Mouse (Mus musculus) CH12.LX (cell line): Measurements from ENCODE around the gene 6030468B19Rik. TPM values are rescaled to one million over a fixed set of nuclear protein-coding genes. Genes with fewer than 3 reads are reported as not detected.

Experiments used
- DNase-seq: peaks from one replicate; pipeline ENCODE4 v3.0.0-alpha.2; 2013; ENCODE audit errors: extremely low read depth
- H3K27ac ChIP-seq: 2 replicates; pipeline ENCODE4 v1.5.1; 2012; ENCODE audit warnings: low read depth, mild to moderate bottlenecking, control low read depth, moderate library complexity; ENCODE audit not compliant: insufficient read depth
- H3K27me3 ChIP-seq: replicated peaks from 2 replicates; pipeline ENCODE3; 2012; ENCODE audit warnings: inconsistent platforms
- H3K36me3 ChIP-seq, 2 experiments: replicated peaks in 1 of 2; 2 replicates each; pipeline versions ENCODE3 to v1.6.1; 2012; ENCODE audit warnings: inconsistent platforms in 1 of 2, low read length in 1 of 2, mild to moderate bottlenecking in 1 of 2, mixed read lengths in 1 of 2, moderate library complexity in 1 of 2; ENCODE audit not compliant: control insufficient read depth in 1 of 2, insufficient read depth in 1 of 2
- H3K4me1 ChIP-seq, 2 experiments: 2 replicates each; pipeline ENCODE4 v1.6.1; 2012; ENCODE audit warnings: inconsistent platforms in 1 of 2, moderate library complexity in 1 of 2; ENCODE audit not compliant: insufficient read depth in 2 of 2, control insufficient read depth in 1 of 2
- H3K4me2 ChIP-seq: 2 replicates; pipeline ENCODE4 v1.6.1; 2012; ENCODE audit warnings: low read depth, mild to moderate bottlenecking, control low read depth; ENCODE audit not compliant: poor library complexity, insufficient read depth, severe bottlenecking
- H3K4me3 ChIP-seq, 3 experiments: fragments of 150-350 bp in 1 of 3; sonication (generic) in 1 of 3; replicated peaks in 1 of 3; 2 replicates each; pipeline versions ENCODE3 to v1.5.1; 2011 to 2012; ENCODE audit warnings: low read depth in 2 of 3, low read length in 2 of 3, mild to moderate bottlenecking in 2 of 3, moderate library complexity in 2 of 3, control low read depth in 1 of 3, improper control_type of control experiment in 1 of 3, inconsistent platforms in 1 of 3, mixed read lengths in 1 of 3; ENCODE audit not compliant: poor library complexity in 1 of 3
- H3K79me2 ChIP-seq: replicated peaks from 2 replicates; pipeline ENCODE4 v1.6.1; 2012; ENCODE audit warnings: mild to moderate bottlenecking, moderate library complexity; ENCODE audit not compliant: control insufficient read depth, poor library complexity, insufficient read depth, severe bottlenecking; ENCODE audit errors: extremely low read depth
- H3K9ac ChIP-seq: 2 replicates; pipeline ENCODE4 v1.6.1; 2012; ENCODE audit warnings: low read depth, mild to moderate bottlenecking, control low read depth, moderate library complexity; ENCODE audit not compliant: insufficient read depth
- H3K9me3 ChIP-seq: replicated peaks from 2 replicates; pipeline ENCODE3; 2012; ENCODE audit warnings: low read length, inconsistent platforms, mixed read lengths
- BHLHE40 ChIP-seq: IDR thresholded peaks from 2 replicates; pipeline ENCODE4 v1.6.1; 2011; ENCODE audit warnings: mild to moderate bottlenecking, low read depth, low read length, improper control_type of control experiment
- CHD1 ChIP-seq: IDR thresholded peaks from 2 replicates; pipeline ENCODE4 v1.6.1; 2012; ENCODE audit warnings: low read depth, low read length, improper control_type of control experiment, inconsistent platforms
- CHD2 ChIP-seq: IDR thresholded peaks from 2 replicates; pipeline ENCODE4 v1.6.1; 2011; ENCODE audit warnings: low read length, improper control_type of control experiment
- CTCF ChIP-seq, 2 experiments: IDR thresholded peaks in 1 of 2; conservative IDR thresholded peaks in 1 of 2; 2 replicates each; pipeline ENCODE4 v1.5.1; 2011 to 2012; ENCODE audit warnings: low read depth in 2 of 2, low read length in 2 of 2, improper control_type of control experiment in 1 of 2, inconsistent platforms in 1 of 2, mild to moderate bottlenecking in 1 of 2, moderate library complexity in 1 of 2
- E2F4 ChIP-seq: IDR thresholded peaks from 2 replicates; pipeline ENCODE4 v1.6.1; 2011; ENCODE audit warnings: low read depth, low read length, improper control_type of control experiment; ENCODE audit not compliant: insufficient replicate concordance
- ELF1 ChIP-seq: IDR thresholded peaks from 2 replicates; pipeline ENCODE4 v1.6.1; 2014; ENCODE audit warnings: low read depth, mild to moderate bottlenecking, inconsistent platforms, low read length, improper control_type of control experiment
- EP300 ChIP-seq: IDR thresholded peaks from 2 replicates; pipeline ENCODE4 v1.6.1; 2011; ENCODE audit warnings: low read length, improper control_type of control experiment
- ETS1 ChIP-seq: conservative IDR thresholded peaks from 2 replicates; pipeline ENCODE4 v1.6.1; 2012; ENCODE audit warnings: low read depth, mild to moderate bottlenecking, inconsistent platforms, low read length, improper control_type of control experiment, moderate library complexity
- GABPA ChIP-seq: IDR thresholded peaks from 2 replicates; pipeline ENCODE4 v1.6.1; 2012; ENCODE audit warnings: low read depth, low read length, improper control_type of control experiment, inconsistent platforms; ENCODE audit not compliant: insufficient replicate concordance
- HCFC1 ChIP-seq: IDR thresholded peaks from 2 replicates; pipeline ENCODE4 v1.6.1; 2012; ENCODE audit warnings: low read depth, mild to moderate bottlenecking, inconsistent platforms, low read length, improper control_type of control experiment
- IRF4 ChIP-seq: IDR thresholded peaks from 2 replicates; pipeline ENCODE4 v1.6.1; 2014; ENCODE audit warnings: low read depth, mild to moderate bottlenecking, inconsistent platforms, low read length, improper control_type of control experiment
- JUN ChIP-seq: IDR thresholded peaks from 2 replicates; pipeline ENCODE4 v1.6.1; 2011; ENCODE audit warnings: low read depth, mild to moderate bottlenecking, low read length, improper control_type of control experiment, moderate library complexity; ENCODE audit not compliant: insufficient read depth
- JUND ChIP-seq: conservative IDR thresholded peaks from 2 replicates; pipeline ENCODE4 v1.6.1; 2011; ENCODE audit warnings: low read depth, low read length, improper control_type of control experiment
- KAT2A ChIP-seq: IDR thresholded peaks from 2 replicates; pipeline ENCODE4 v1.6.1; 2012; ENCODE audit warnings: low read length, improper control_type of control experiment, inconsistent platforms; ENCODE audit not compliant: insufficient replicate concordance
- MAFK ChIP-seq: IDR thresholded peaks from 2 replicates; pipeline ENCODE4 v1.6.1; 2011; ENCODE audit warnings: low read length, improper control_type of control experiment; ENCODE audit not compliant: insufficient replicate concordance
- MAX ChIP-seq: IDR thresholded peaks from 2 replicates; pipeline ENCODE4 v1.6.1; 2011; ENCODE audit warnings: low read length, improper control_type of control experiment
- MAZ ChIP-seq: IDR thresholded peaks from 2 replicates; pipeline ENCODE4 v1.6.1; 2012; ENCODE audit warnings: low read depth, mild to moderate bottlenecking, inconsistent platforms, low read length, improper control_type of control experiment, moderate library complexity
- MEF2A ChIP-seq: IDR thresholded peaks from 2 replicates; pipeline ENCODE4 v1.6.1; 2014; ENCODE audit warnings: low read depth, mild to moderate bottlenecking, inconsistent platforms, low read length, improper control_type of control experiment, borderline replicate concordance
- MXI1 ChIP-seq: IDR thresholded peaks from 2 replicates; pipeline ENCODE4 v1.6.1; 2011; ENCODE audit warnings: mild to moderate bottlenecking, low read depth, low read length, improper control_type of control experiment
- MYC ChIP-seq: IDR thresholded peaks from 2 replicates; pipeline ENCODE4 v1.6.1; 2011; ENCODE audit warnings: low read depth, mild to moderate bottlenecking, improper control_type of control experiment, low read length
- NELFE ChIP-seq: IDR thresholded peaks from 2 replicates; pipeline ENCODE4 v1.6.1; 2011; ENCODE audit warnings: low read depth, low read length, improper control_type of control experiment
- NRF1 ChIP-seq: IDR thresholded peaks from 2 replicates; pipeline ENCODE4 v1.6.1; 2014; ENCODE audit warnings: low read depth, mild to moderate bottlenecking, inconsistent platforms, low read length, improper control_type of control experiment, moderate library complexity
- PAX5 ChIP-seq: IDR thresholded peaks from 2 replicates; pipeline ENCODE4 v1.6.1; 2012; ENCODE audit warnings: low read length, inconsistent platforms, mixed read lengths
- POLR2A ChIP-seq: IDR thresholded peaks from 2 replicates; pipeline ENCODE4 v1.6.1; 2011; ENCODE audit warnings: low read depth, mild to moderate bottlenecking, improper control_type of control experiment, low read length
- POLR2AphosphoS2 ChIP-seq: IDR thresholded peaks from 2 replicates; pipeline ENCODE4 v1.6.1; 2011; ENCODE audit warnings: low read depth, low read length, improper control_type of control experiment
- RAD21 ChIP-seq: IDR thresholded peaks from 2 replicates; pipeline ENCODE4 v1.6.1; 2011; ENCODE audit warnings: low read depth, mild to moderate bottlenecking, low read length, improper control_type of control experiment, moderate library complexity
- RCOR1 ChIP-seq: conservative IDR thresholded peaks from 2 replicates; pipeline ENCODE4 v1.6.1; 2012; ENCODE audit warnings: low read depth, mild to moderate bottlenecking, inconsistent platforms, low read length, improper control_type of control experiment
- SIN3A ChIP-seq: IDR thresholded peaks from 2 replicates; pipeline ENCODE4 v1.6.1; 2012; ENCODE audit warnings: low read length, improper control_type of control experiment, inconsistent platforms
- SMC3 ChIP-seq: IDR thresholded peaks from 2 replicates; pipeline ENCODE4 v1.6.1; 2011; ENCODE audit warnings: low read depth, low read length, improper control_type of control experiment
- TBP ChIP-seq: conservative IDR thresholded peaks from 2 replicates; pipeline ENCODE4 v1.6.1; 2011; ENCODE audit warnings: low read depth, low read length, improper control_type of control experiment
- TCF12 ChIP-seq: IDR thresholded peaks from 2 replicates; pipeline ENCODE4 v1.6.1; 2014; ENCODE audit warnings: low read depth, mild to moderate bottlenecking, inconsistent platforms, low read length, improper control_type of control experiment
- UBTF ChIP-seq: IDR thresholded peaks from 2 replicates; pipeline ENCODE4 v1.6.1; 2012; ENCODE audit warnings: low read depth, mild to moderate bottlenecking, inconsistent platforms, low read length, improper control_type of control experiment, moderate library complexity
- USF1 ChIP-seq: IDR thresholded peaks from 2 replicates; pipeline ENCODE4 v1.6.1; 2014; ENCODE audit warnings: low read depth, mild to moderate bottlenecking, inconsistent platforms, low read length, improper control_type of control experiment
- USF2 ChIP-seq: conservative IDR thresholded peaks from 2 replicates; pipeline ENCODE4 v1.6.1; 2011; ENCODE audit warnings: low read depth, low read length, improper control_type of control experiment
- ZC3H11A ChIP-seq: IDR thresholded peaks from 2 replicates; pipeline ENCODE4 v1.6.1; 2012; ENCODE audit warnings: low read depth, mild to moderate bottlenecking, inconsistent platforms, low read length, improper control_type of control experiment
- ZKSCAN1 ChIP-seq: IDR thresholded peaks from 2 replicates; pipeline ENCODE4 v1.6.1; 2012; ENCODE audit warnings: low read depth, inconsistent platforms, low read length, improper control_type of control experiment, borderline replicate concordance
- ZMIZ1 ChIP-seq: IDR thresholded peaks from 2 replicates; pipeline ENCODE4 v1.6.1; 2012; ENCODE audit warnings: low read depth, mild to moderate bottlenecking, inconsistent platforms, low read length, improper control_type of control experiment
- ZNF384 ChIP-seq: IDR thresholded peaks from 2 replicates; pipeline ENCODE4 v1.6.1; 2012; ENCODE audit warnings: low read depth, low read length, improper control_type of control experiment, inconsistent platforms
- dilution Hi-C: fragments of 300-500 bp; cut with MboI; formaldehyde crosslinking; loops from 2 replicates; pipeline ENCODE4 v1.14.3; 2020; ENCODE audit warnings: low sequenced_read_pairs; ENCODE audit not compliant: extremely low pct_unique_long_range_greater_than_20kb, extremely low pct_ligation_motif_present
- in situ Hi-C: fragments of 300-500 bp; cut with MboI; formaldehyde crosslinking; loops from 3 replicates; pipeline ENCODE4 v1.14.3; 2019; ENCODE audit warnings: low sequenced_read_pairs, low pct_ligation_motif_present, low pct_unique_long_range_greater_than_20kb, mixed read lengths
- polyA plus RNA-seq: library from polyadenylated mRNA; unstranded; fragments of >175 nt; gene quantifications from 2 replicates; pipeline ENCODE4 v1.2.1, GENCODE M21; 2012; ENCODE audit warnings: low read depth; ENCODE audit not compliant: insufficient read length
- total RNA-seq, 2 experiments: library from RNA; depleted of rRNA; stranded (reverse); fragments of 300-350 nt in 1 of 2; fragments of >200 nt in 1 of 2; gene quantifications; 2 replicates each; pipeline ENCODE4 v1.2.3; 2012 to 2014

The 6030468B19Rik gene
- total and polyA plus RNA-seq, 3 experiments = 0.93 to 1.7 (median 1.5) TPM

GRCm38 (mm10) chr11:117824060-117824969 lies 26.9 kb downstream of the 6030468B19Rik start:
- H3K27ac ChIP-seq = peak overlapping the region; percentile 23; the same call in 1 of the 2 replicates
- DNase-seq = peak; percentile 80
- H3K36me3 ChIP-seq = peaks cover 40 to 54% of the 10 kb centered on the region in 2 experiments
- peak overlapping the region; percentile 64 to 77 (median 65) for H3K4me3 ChIP-seq
- H3K9me3 ChIP-seq = no peaks in the 10 kb centered on the region
- in situ Hi-C loops (loop anchor here (10.0 kb wide), 2 partner anchors 110 to 350 kb away; no protein-coding TSS in a partner anchor), dilution Hi-C loops (no loop called here)
- TF ChIP-seq ELF1 (peak; percentile 54; the same call in 1 of the 2 replicates), ZC3H11A (peak; percentile 42), USF2 (no peak), ZMIZ1 (no peak; the same call in none of the 2 replicates), MAFK (no peak), MYC (peak; percentile 96), CHD1 (no peak; the same call in 1 of the 2 replicates), ETS1 (no peak), PAX5 (no peak), TCF12 (peak; percentile 53; the same call in 1 of the 2 replicates), EP300 (no peak), NELFE (0 out of 2 replicates have a peak, but pooled peaks have one; percentile 45), JUN (no peak), CTCF (conservative IDR thresholded peaks at IDR 0.05 in 1 of 2, IDR thresholded peaks at IDR 0.05 in 1 of 2; ENCODE audit: low read depth in 2 of 2, low read length in 2 of 2) (peak; percentile 81 to 93), KAT2A (no peak), RAD21 (peak; percentile 88), SMC3 (peak; percentile 87), CHD2 (no peak), HCFC1 (0 out of 2 replicates have a peak, but pooled peaks have one; percentile 15), POLR2A (peak; percentile 38; the same call in 1 of the 2 replicates), TBP (no peak), ZNF384 (no peak), POLR2AphosphoS2 (peak; percentile 77), MAZ (no peak), ZKSCAN1 (no peak), MXI1 (peak; percentile 96), SIN3A (peak; percentile 82), MEF2A (no peak), JUND (no peak), E2F4 (no peak), USF1 (no peak), UBTF (no peak), IRF4 (no peak; the same call in 1 of the 2 replicates), NRF1 (no peak), GABPA (no peak), RCOR1 (no peak), MAX (peak; percentile 95), BHLHE40 (peak; percentile 44; the same call in 1 of the 2 replicates)
- H3K79me2 ChIP-seq = peaks cover 51% of the 10 kb centered on the region
- no peaks in the 10 kb centered on the region for H3K27me3 ChIP-seq
- H3K4me1 ChIP-seq = peaks cover 10 to 57% of the 10 kb centered on the region in 2 experiments
- peak overlapping the region; percentile 89 for H3K4me2 ChIP-seq
- peak overlapping the region; percentile 65 for H3K9ac ChIP-seq
